Mouse (Mus musculus): ENCODE results near the gene Kif16b. TPM values are rescaled to one million over a fixed set of nuclear protein-coding genes. Genes with fewer than 3 reads are reported as not detected.

Kif16b gene
- polyA plus RNA-seq, 1 experiment from 2014 or later, result 3.9 TPM

DNA sequence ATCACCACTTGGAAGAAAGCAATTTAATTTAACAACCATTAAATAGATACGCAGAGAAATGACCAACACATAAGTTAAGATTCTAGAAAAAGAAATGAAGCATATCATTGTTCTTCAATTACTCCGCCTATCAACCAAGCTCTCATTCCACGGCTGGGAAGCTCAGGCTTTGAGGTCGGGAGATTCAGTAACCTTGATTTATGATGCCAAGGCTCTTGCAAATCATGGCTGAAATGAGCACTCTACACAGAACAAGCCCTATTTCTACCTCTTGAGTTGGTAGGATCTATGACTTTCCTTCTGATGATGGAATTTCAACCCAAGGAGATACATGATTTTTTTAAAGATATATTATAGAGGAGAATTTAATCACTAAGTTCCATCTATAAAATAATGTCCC, 140.5 kb downstream of the Kif16b start:
- Histone ChIP-seq H3K4me1 (replicated peaks) (0 out of 2 replicates have a peak, but pooled peaks cover 3% of the 10 kb centered on the region), H3K27me3 (no peaks in the 10 kb centered on the region), H3K4me3 (replicated peaks) (no peak overlapping the region), H3K9me3 (no peaks in the 10 kb centered on the region), H3K9ac (replicated peaks) (no peak overlapping the region), H3K36me3 (no peaks in the 10 kb centered on the region), H3K27ac (no peak overlapping the region), H3K4me2 (replicated peaks) (no peak overlapping the region)
- ATAC-seq, result no peak
- 73% methylated on average over 4 of the region's 4 CpGs for WGBS

GRCm38 (mm10) chr2:142759192-142759591, 142.1 kb downstream of the Kif16b start:
- no peak overlapping the region for H3K4me3 ChIP-seq (replicated peaks)
- H3K9me3 ChIP-seq, result no peaks in the 10 kb centered on the region
- H3K27ac ChIP-seq, result no peak overlapping the region
- no peaks in the 10 kb centered on the region for H3K4me1 ChIP-seq (replicated peaks)
- 94% methylated on average over 4 of the region's 4 CpGs for WGBS
- no peak overlapping the region for H3K4me2 ChIP-seq (replicated peaks)
- no peak overlapping the region for H3K9ac ChIP-seq (replicated peaks)
- no peaks in the 10 kb centered on the region for H3K27me3 ChIP-seq
- no peaks in the 10 kb centered on the region for H3K36me3 ChIP-seq
- no peak for ATAC-seq

GRCm38 (mm10) chr2:142758091-142758765, 143.1 kb downstream of the Kif16b start:
- no peaks in the 10 kb centered on the region for H3K27me3 ChIP-seq
- 88% methylated on average over 3 of the region's 3 CpGs for WGBS
- H3K4me1 ChIP-seq (replicated peaks), result no peaks in the 10 kb centered on the region
- no peaks in the 10 kb centered on the region for H3K9me3 ChIP-seq
- ATAC-seq, result no peak
- H3K27ac ChIP-seq, result no peak overlapping the region
- H3K9ac ChIP-seq (replicated peaks), result no peak overlapping the region
- H3K36me3 ChIP-seq, result no peaks in the 10 kb centered on the region
- no peak overlapping the region for H3K4me2 ChIP-seq (replicated peaks)
- H3K4me3 ChIP-seq (replicated peaks), result no peak overlapping the region

- Histone ChIP-seq H3K4me2 (replicated peaks) (no peak overlapping the region), H3K4me1 (replicated peaks) (peaks cover 5% of the 10 kb centered on the region; the same call in 1 of the 2 replicates), H3K27me3 (no peaks in the 10 kb centered on the region), H3K27ac (no peak overlapping the region), H3K9ac (replicated peaks) (no peak overlapping the region), H3K36me3 (no peaks in the 10 kb centered on the region; the same call in 1 of the 2 replicates), H3K9me3 (no peaks in the 10 kb centered on the region), H3K4me3 (replicated peaks) (no peak overlapping the region)
- ATAC-seq, result no peak
- 94% methylated on average over 2 of the region's 2 CpGs for WGBS
These were observed 162.0 kb downstream of the Kif16b start for GRCm38 (mm10) chr2:142739338-142739737.

- H3K27me3 ChIP-seq, result no peaks in the 10 kb centered on the region
- no peaks in the 10 kb centered on the region for H3K9me3 ChIP-seq
- H3K4me2 ChIP-seq (replicated peaks), result no peak overlapping the region
- no peak for ATAC-seq
- H3K4me3 ChIP-seq (replicated peaks), result no peak overlapping the region
- WGBS, result 79% methylated on average over 2 of the region's 2 CpGs
- H3K9ac ChIP-seq (replicated peaks), result no peak overlapping the region
- no peaks in the 10 kb centered on the region; the same call in 1 of the 2 replicates for H3K36me3 ChIP-seq
- peaks cover 5% of the 10 kb centered on the region; the same call in 1 of the 2 replicates for H3K4me1 ChIP-seq (replicated peaks)
- H3K27ac ChIP-seq, result no peak overlapping the region
These were observed 162.8 kb downstream of the Kif16b start for GRCm38 (mm10) chr2:142738488-142738887.

DNA sequence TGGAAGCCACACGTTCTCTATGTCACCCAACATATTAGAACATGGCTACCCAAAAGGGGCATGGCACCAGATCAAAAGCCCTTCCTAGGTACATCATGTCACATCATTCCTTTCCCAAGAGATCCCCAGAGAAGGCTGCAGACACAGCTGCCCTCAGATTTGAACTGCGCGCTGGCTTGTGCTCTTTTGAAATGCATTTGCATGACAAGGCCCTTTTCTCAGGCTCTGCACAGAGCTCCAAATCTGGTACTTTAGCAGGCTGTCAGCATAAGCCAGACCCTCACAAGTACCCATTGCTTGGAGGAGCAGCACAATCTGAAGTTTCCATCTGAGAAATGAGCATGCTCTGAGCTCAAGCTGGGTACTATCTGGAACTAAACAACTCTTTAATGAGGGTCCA, 165.6 kb downstream of the Kif16b start:
- peaks cover 5% of the 10 kb centered on the region; the same call in 1 of the 2 replicates for H3K4me1 ChIP-seq (replicated peaks)
- ATAC-seq, result no peak
- no peak overlapping the region for H3K9ac ChIP-seq (replicated peaks)
- no peaks in the 10 kb centered on the region for H3K27me3 ChIP-seq
- H3K27ac ChIP-seq, result no peak overlapping the region
- H3K4me3 ChIP-seq (replicated peaks), result no peak overlapping the region
- no peaks in the 10 kb centered on the region for H3K9me3 ChIP-seq
- WGBS, result 28% methylated on average over 3 of the region's 3 CpGs
- H3K36me3 ChIP-seq, result no peaks in the 10 kb centered on the region; the same call in 1 of the 2 replicates
- H3K4me2 ChIP-seq (replicated peaks), result no peak overlapping the region

DNA sequence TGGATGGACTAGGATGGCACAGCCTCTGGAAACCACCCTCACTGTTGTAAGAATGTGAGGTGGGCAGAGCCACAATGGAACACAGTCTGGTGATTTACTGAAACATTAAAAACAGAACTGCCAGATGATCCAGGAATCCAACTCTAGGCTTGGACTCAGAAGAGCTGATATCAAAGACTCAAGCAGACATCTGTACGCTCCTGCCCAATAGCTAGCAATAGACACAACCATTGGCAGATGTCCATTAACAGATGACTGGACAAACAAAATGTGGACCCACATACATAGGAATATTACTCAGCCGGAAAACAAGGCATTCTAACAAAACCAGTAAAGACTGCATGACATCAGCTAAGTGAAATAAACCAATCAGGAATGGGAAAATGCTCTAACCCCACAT, 167.3 kb downstream of the Kif16b start:
- no peaks in the 10 kb centered on the region for H3K27me3 ChIP-seq
- H3K9me3 ChIP-seq, result no peaks in the 10 kb centered on the region
- no peak overlapping the region for H3K4me2 ChIP-seq (replicated peaks)
- ATAC-seq, result no peak
- peaks cover 5% of the 10 kb centered on the region; the same call in 1 of the 2 replicates for H3K4me1 ChIP-seq (replicated peaks)
- H3K36me3 ChIP-seq, result no peaks in the 10 kb centered on the region
- H3K4me3 ChIP-seq (replicated peaks), result no peak overlapping the region
- no peak overlapping the region for H3K9ac ChIP-seq (replicated peaks)
- WGBS, result 95% methylated on average over 2 of the region's 2 CpGs
- H3K27ac ChIP-seq, result no peak overlapping the region

GRCm38 (mm10) chr2:142732370-142732769, 169.0 kb downstream of the Kif16b start:
- H3K9me3 ChIP-seq, result no peaks in the 10 kb centered on the region
- H3K4me1 ChIP-seq (replicated peaks), result peaks cover 5% of the 10 kb centered on the region; the same call in 1 of the 2 replicates
- no peaks in the 10 kb centered on the region for H3K27me3 ChIP-seq
- WGBS, result 92% methylated on average over 4 of the region's 4 CpGs
- no peak for ATAC-seq
- H3K4me2 ChIP-seq (replicated peaks), result no peak overlapping the region
- H3K4me3 ChIP-seq (replicated peaks), result no peak overlapping the region
- H3K9ac ChIP-seq (replicated peaks), result no peak overlapping the region
- H3K36me3 ChIP-seq, result no peaks in the 10 kb centered on the region
- no peak overlapping the region for H3K27ac ChIP-seq

DNA sequence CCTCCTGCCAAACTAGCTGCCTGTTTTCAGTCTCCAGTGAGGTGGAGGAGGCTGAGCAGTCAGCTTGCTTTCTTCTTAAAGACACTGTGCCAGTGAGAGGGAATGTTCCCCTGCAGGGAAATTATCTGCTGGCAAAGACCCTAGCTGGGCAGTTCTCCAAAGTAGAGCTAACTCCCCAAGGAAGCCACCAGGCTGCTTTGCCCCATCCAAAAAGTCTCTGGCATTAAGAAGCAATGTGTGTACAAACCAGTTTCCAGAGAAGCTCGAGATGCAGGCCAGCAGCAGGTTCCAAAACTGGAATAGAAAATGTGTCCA, 169.6 kb downstream of the Kif16b start:
- no peaks in the 10 kb centered on the region for H3K27me3 ChIP-seq
- H3K36me3 ChIP-seq, result no peaks in the 10 kb centered on the region
- WGBS, result 69% methylated on average over 1 of the region's 1 CpGs
- H3K4me2 ChIP-seq (replicated peaks), result no peak overlapping the region
- no peak overlapping the region for H3K9ac ChIP-seq (replicated peaks)
- H3K27ac ChIP-seq, result no peak overlapping the region
- no peaks in the 10 kb centered on the region for H3K9me3 ChIP-seq
- H3K4me1 ChIP-seq (replicated peaks), result peaks cover 5% of the 10 kb centered on the region; the same call in 1 of the 2 replicates
- ATAC-seq, result 0 out of 2 replicates have a peak, but pooled peaks have one; percentile 45
- H3K4me3 ChIP-seq (replicated peaks), result no peak overlapping the region

GRCm38 (mm10) chr2:142731016-142731777, 170.1 kb downstream of the Kif16b start:
- H3K9ac ChIP-seq (replicated peaks), result no peak overlapping the region
- H3K27ac ChIP-seq, result no peak overlapping the region
- no peaks in the 10 kb centered on the region for H3K27me3 ChIP-seq
- H3K4me1 ChIP-seq (replicated peaks), result peaks cover 5% of the 10 kb centered on the region; the same call in 1 of the 2 replicates
- H3K4me3 ChIP-seq (replicated peaks), result no peak overlapping the region
- no peak for ATAC-seq
- H3K4me2 ChIP-seq (replicated peaks), result no peak overlapping the region
- H3K36me3 ChIP-seq, result no peaks in the 10 kb centered on the region
- 83% methylated on average over 10 of the region's 10 CpGs for WGBS
- H3K9me3 ChIP-seq, result no peaks in the 10 kb centered on the region

DNA sequence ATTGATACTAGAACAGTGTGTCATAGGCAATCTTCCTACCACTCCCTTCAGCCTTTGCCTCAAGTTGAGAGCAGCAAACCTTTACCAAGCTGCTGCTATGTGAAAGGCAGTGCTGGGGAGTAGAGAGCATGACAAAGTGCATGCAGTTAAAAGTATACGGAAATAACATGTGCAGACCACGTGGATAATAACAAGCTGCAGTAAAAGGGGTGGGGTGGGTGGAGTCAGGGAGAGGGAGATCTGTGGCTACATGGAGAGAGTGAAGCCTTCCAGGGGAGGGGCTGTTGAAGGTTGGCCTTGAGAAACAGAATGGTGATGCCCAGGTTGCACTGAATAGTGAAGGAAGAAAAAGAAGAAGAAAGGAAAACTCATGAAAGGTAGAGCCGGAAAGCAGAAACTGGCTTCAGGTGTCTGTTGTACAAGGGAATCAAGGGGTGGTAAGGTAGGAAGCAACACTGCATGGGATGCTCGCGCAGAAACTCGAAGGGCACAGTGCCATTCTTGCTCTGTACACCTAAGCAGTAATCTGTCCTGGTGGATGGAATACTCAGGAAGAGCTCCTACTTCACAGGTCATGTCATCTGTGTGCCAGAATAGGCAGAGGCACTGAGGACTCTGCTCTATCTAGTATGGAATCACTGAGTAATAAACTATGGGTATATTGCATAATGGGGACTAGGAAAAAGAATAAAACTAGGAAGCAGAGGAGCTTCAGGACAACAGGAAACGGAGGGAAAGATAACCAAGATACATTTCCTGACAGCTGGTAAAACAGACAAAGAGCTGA, 176.9 kb downstream of the Kif16b start:
- ATAC-seq, result no peak
- no peaks in the 10 kb centered on the region for H3K27me3 ChIP-seq
- WGBS, result 88% methylated on average over 7 of the region's 7 CpGs
- no peaks in the 10 kb centered on the region for H3K36me3 ChIP-seq
- no peak overlapping the region for H3K27ac ChIP-seq
- H3K9me3 ChIP-seq, result no peaks in the 10 kb centered on the region
- H3K9ac ChIP-seq (replicated peaks), result no peak overlapping the region
- H3K4me3 ChIP-seq (replicated peaks), result no peak overlapping the region
- H3K4me1 ChIP-seq (replicated peaks), result no peaks in the 10 kb centered on the region
- no peak overlapping the region for H3K4me2 ChIP-seq (replicated peaks)

DNA sequence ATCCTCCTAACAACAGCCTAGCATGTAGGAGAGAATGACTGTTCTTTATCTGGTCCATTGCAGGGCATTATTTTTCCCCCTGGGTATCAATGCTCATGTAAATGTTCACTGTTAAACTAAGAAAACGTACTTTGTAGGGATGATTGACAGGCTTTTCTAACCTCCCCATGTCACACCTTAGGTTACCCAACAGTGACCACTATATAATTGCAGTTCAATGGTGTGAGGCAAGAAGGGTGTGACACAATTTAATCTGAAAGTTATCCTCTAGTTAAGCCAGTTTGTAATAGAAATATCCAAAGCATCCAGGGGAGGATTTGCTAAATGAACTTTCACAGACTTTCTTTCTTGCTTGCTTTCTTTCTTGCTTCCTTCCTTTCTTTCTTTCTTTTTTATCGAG, 181.2 kb downstream of the Kif16b start:
- Histone ChIP-seq H3K4me2 (replicated peaks) (no peak overlapping the region), H3K4me1 (replicated peaks) (peaks cover 8% of the 10 kb centered on the region; the same call in 1 of the 2 replicates), H3K27ac (no peak overlapping the region), H3K9ac (replicated peaks) (no peak overlapping the region), H3K27me3 (no peaks in the 10 kb centered on the region), H3K9me3 (no peaks in the 10 kb centered on the region), H3K4me3 (replicated peaks) (no peak overlapping the region), H3K36me3 (no peaks in the 10 kb centered on the region)
- ATAC-seq, result no peak
- 64% methylated on average over 2 of the region's 2 CpGs for WGBS

All from midbrain, embryonic 13.5 days (tissue).